Mouse (Mus musculus) adrenal gland, postnatal 36 days (tissue): ENCODE measurements around the gene Nop16. TPM values are rescaled to one million over a fixed set of nuclear protein-coding genes. Genes with fewer than 3 reads are reported as not detected.

Source experiments
- DNase-seq, 2 experiments: peaks; one replicate each; pipeline ENCODE4 v3.0.0; 2021; ENCODE audit warnings: mixed read lengths in 1 of 2
- total RNA-seq, 2 experiments: library from RNA; stranded (reverse); gene quantifications; 2 replicates each; pipeline ENCODE4 v1.2.3; 2021

The Nop16 gene
- total RNA-seq, 2 experiments from 2014 or later = 50.7 to 79.1 TPM

- DNase-seq = no peak
Measured at GRCm38 (mm10) chr13:54596870-54597269, 7.0 kb upstream of the Nop16 start.

- no peak for DNase-seq
Measured at GRCm38 (mm10) chr13:54596107-54596690, 6.3 kb upstream of the Nop16 start.

GRCm38 (mm10) chr13:54593617-54594016, 3.7 kb upstream of the Nop16 start:
- DNase-seq = no peak

- DNase-seq = no peak
Measured at GRCm38 (mm10) chr13:54591776-54592356, 2.0 kb upstream of the Nop16 start.

- no peak for DNase-seq
Measured at GRCm38 (mm10) chr13:54589414-54589995, 385 bp downstream of the Nop16 start.

- DNase-seq = no peak
Measured at GRCm38 (mm10) chr13:54585831-54586230, 4.1 kb downstream of the Nop16 start.

GRCm38 (mm10) chr13:54582860-54583259, 7.0 kb downstream of the Nop16 start:
- no peak for DNase-seq

- DNase-seq = peak; percentile 65 to 67
Measured at GRCm38 (mm10) chr13:54582126-54582525, 7.8 kb downstream of the Nop16 start.

GRCm38 (mm10) chr13:54581385-54581784, 8.5 kb downstream of the Nop16 start:
- DNase-seq = no peak

- no peak for DNase-seq
Measured at GRCm38 (mm10) chr13:54577652-54578507, 12.0 kb downstream of the Nop16 start.

- DNase-seq = peak; percentile 38 to 41
Measured at GRCm38 (mm10) chr13:54575489-54575888, 14.4 kb downstream of the Nop16 start.

- DNase-seq = peak; percentile 86 to 89
Measured at GRCm38 (mm10) chr13:54574854-54575481, 14.9 kb downstream of the Nop16 start, which contains the start of gene Arl10. Arl10 (plus strand) TSS chr13:54575015.

GRCm38 (mm10) chr13:54572621-54573020, 17.3 kb downstream of the Nop16 start:
- DNase-seq = no peak

- DNase-seq = peak; percentile 51 to 52
Measured at GRCm38 (mm10) chr13:54571637-54572036, 18.3 kb downstream of the Nop16 start.

GRCm38 (mm10) chr13:54570736-54571135, 19.2 kb downstream of the Nop16 start:
- peak; percentile 61 to 65 for DNase-seq

GRCm38 (mm10) chr13:54569282-54569681, 20.6 kb downstream of the Nop16 start:
- DNase-seq = no peak

GRCm38 (mm10) chr13:54568380-54568779, 21.5 kb downstream of the Nop16 start:
- no peak for DNase-seq

GRCm38 (mm10) chr13:54565594-54566345, 24.1 kb downstream of the Nop16 start:
- DNase-seq = peak in 1 of 2 experiments; percentile 70

GRCm38 (mm10) chr13:54565201-54565581, 24.7 kb downstream of the Nop16 start, which contains the start of gene 4833439L19Rik:
4833439L19Rik (minus strand) TSS chr13:54565435.
- peak; percentile 97 for DNase-seq

- DNase-seq = peak in 1 of 2 experiments; percentile 36
Measured at GRCm38 (mm10) chr13:54564232-54565200, 25.4 kb downstream of the Nop16 start.
